Mouse (Mus musculus) midbrain, embryonic 16.5 days (tissue): ENCODE results near the gene Cdx2. TPM values are rescaled to one million over a fixed set of nuclear protein-coding genes. Genes with fewer than 3 reads are reported as not detected.

Experiments used
- ATAC-seq: fragments of 200-750 bp; cut with Nextera tagmentation; 2 replicates; pipeline ENCODE4 v1.8.0; 2017; ENCODE audit warnings: moderate TSS enrichment
- H3K27ac ChIP-seq: fragments of 300-500 bp; sonication (generic); 2 replicates; pipeline ENCODE4 v1.5.1; 2014; ENCODE audit warnings: mild to moderate bottlenecking, low read length, mixed read lengths
- H3K27me3 ChIP-seq: fragments of 300-500 bp; sonication (generic); 2 replicates; pipeline ENCODE4 v1.6.1; 2014; ENCODE audit warnings: low read depth, low read length, mixed read lengths; ENCODE audit not compliant: control insufficient read depth, insufficient read depth
- H3K36me3 ChIP-seq: fragments of 300-500 bp; sonication (generic); 2 replicates; pipeline ENCODE4 v1.6.1; 2014; ENCODE audit warnings: mild to moderate bottlenecking, low read length, moderate library complexity, mixed read lengths; ENCODE audit not compliant: control insufficient read depth, insufficient read depth
- H3K4me1 ChIP-seq: fragments of 300-500 bp; sonication (generic); 2 replicates; pipeline ENCODE4 v1.6.1; 2014; ENCODE audit warnings: mild to moderate bottlenecking, low read length, mixed read lengths; ENCODE audit not compliant: control insufficient read depth, insufficient read depth
- H3K4me2 ChIP-seq: fragments of 300-500 bp; sonication (generic); 2 replicates; pipeline ENCODE4 v1.6.1; 2014; ENCODE audit warnings: mild to moderate bottlenecking, low read length, mixed read lengths
- H3K4me3 ChIP-seq: fragments of 300-500 bp; sonication (generic); 2 replicates; pipeline ENCODE4 v1.5.1; 2014; ENCODE audit warnings: low read depth, mild to moderate bottlenecking, low read length, moderate library complexity, mixed read lengths
- H3K9ac ChIP-seq: fragments of 300-500 bp; sonication (generic); 2 replicates; pipeline ENCODE4 v1.6.1; 2014; ENCODE audit warnings: low read depth, low read length, mixed read lengths
- H3K9me3 ChIP-seq: fragments of 300-500 bp; sonication (generic); replicated peaks from 2 replicates; pipeline ENCODE4 v1.6.1; 2014; ENCODE audit warnings: mild to moderate bottlenecking, low read length, mixed read lengths; ENCODE audit not compliant: control insufficient read depth, poor library complexity, severe bottlenecking
- WGBS: fragments of 180-500 bp; shearing (Covaris S2); extraction: QIAGEN DNeasy Blood & Tissue Kit; methylation state at CpG from one replicate; pipeline ENCODE4 v1.1.7; 2014; 5-methylcytosine and 5-hydroxymethylcytosine counted together
- polyA plus RNA-seq: library from polyadenylated mRNA; unstranded; fragments of >200 nt; fragmentation: Nextera tagmentation; extraction: Ambion mirVana; gene quantifications from 2 replicates; pipeline ENCODE4 v1.2.1, GENCODE M21; 2015

The Cdx2 gene
- polyA plus RNA-seq, 1 experiment from 2014 or later: not detected

- Histone ChIP-seq H3K4me1 (no peaks in the 10 kb centered on the region), H3K27me3 (peaks cover 85% of the 10 kb centered on the region), H3K4me3 (no peak within 1 kb of the TSS), H3K9ac (no peak within 1 kb of the TSS), H3K36me3 (no peaks in the 10 kb centered on the region), H3K27ac (no peak within 1 kb of the TSS), H3K9me3 (no peaks in the 10 kb centered on the region), H3K4me2 (no peak within 1 kb of the TSS)
- WGBS: under 1% methylated on average over 44 of the region's 44 CpGs
- no peak for ATAC-seq
Observed at GRCm38 (mm10) chr5:147269926-147270672, 37.0 kb downstream of the Cdx2 start, which contains the start of gene Pdx1. Gene Pdx1 (plus strand): TSS chr5:147269959.

- Histone ChIP-seq H3K9me3 (no peaks in the 10 kb centered on the region), H3K4me1 (no peaks in the 10 kb centered on the region), H3K9ac (no peak overlapping the region), H3K4me3 (no peak overlapping the region), H3K36me3 (no peaks in the 10 kb centered on the region), H3K4me2 (no peak overlapping the region), H3K27me3 (peaks cover 84% of the 10 kb centered on the region), H3K27ac (no peak overlapping the region)
- ATAC-seq: no peak
- WGBS: 3% methylated on average over 6 of the region's 6 CpGs
Observed at GRCm38 (mm10) chr5:147269371-147269770, 37.7 kb downstream of the Cdx2 start.

- 1% methylated on average over 8 of the region's 8 CpGs for WGBS
- ATAC-seq: no peak
- H3K4me3 ChIP-seq: no peak overlapping the region
- H3K9ac ChIP-seq: no peak overlapping the region
- H3K4me1 ChIP-seq: no peaks in the 10 kb centered on the region
- H3K36me3 ChIP-seq: no peaks in the 10 kb centered on the region
- peaks cover 80% of the 10 kb centered on the region for H3K27me3 ChIP-seq
- H3K9me3 ChIP-seq: no peaks in the 10 kb centered on the region
- no peak overlapping the region for H3K4me2 ChIP-seq
- no peak overlapping the region for H3K27ac ChIP-seq
Observed at GRCm38 (mm10) chr5:147268728-147269127, 38.3 kb downstream of the Cdx2 start.

GRCm38 (mm10) chr5:147267434-147267833 is 39.6 kb downstream of the Cdx2 start:
- Histone ChIP-seq H3K27ac (no peak overlapping the region), H3K9ac (no peak overlapping the region), H3K27me3 (peaks cover 75% of the 10 kb centered on the region), H3K36me3 (no peaks in the 10 kb centered on the region), H3K4me1 (no peaks in the 10 kb centered on the region), H3K4me3 (no peak overlapping the region), H3K9me3 (no peaks in the 10 kb centered on the region), H3K4me2 (no peak overlapping the region)
- 17% methylated on average over 6 of the region's 6 CpGs for WGBS
- no peak for ATAC-seq

- H3K27ac ChIP-seq: no peak overlapping the region
- H3K9ac ChIP-seq: no peak overlapping the region
- no peak overlapping the region for H3K4me3 ChIP-seq
- ATAC-seq: no peak
- no peaks in the 10 kb centered on the region for H3K4me1 ChIP-seq
- H3K4me2 ChIP-seq: no peak overlapping the region
- H3K27me3 ChIP-seq: peaks cover 46% of the 10 kb centered on the region
- WGBS: 54% methylated on average over 4 of the region's 4 CpGs
- H3K9me3 ChIP-seq: no peaks in the 10 kb centered on the region
- no peaks in the 10 kb centered on the region for H3K36me3 ChIP-seq
Observed at GRCm38 (mm10) chr5:147263945-147264344, 43.1 kb downstream of the Cdx2 start.

DNA sequence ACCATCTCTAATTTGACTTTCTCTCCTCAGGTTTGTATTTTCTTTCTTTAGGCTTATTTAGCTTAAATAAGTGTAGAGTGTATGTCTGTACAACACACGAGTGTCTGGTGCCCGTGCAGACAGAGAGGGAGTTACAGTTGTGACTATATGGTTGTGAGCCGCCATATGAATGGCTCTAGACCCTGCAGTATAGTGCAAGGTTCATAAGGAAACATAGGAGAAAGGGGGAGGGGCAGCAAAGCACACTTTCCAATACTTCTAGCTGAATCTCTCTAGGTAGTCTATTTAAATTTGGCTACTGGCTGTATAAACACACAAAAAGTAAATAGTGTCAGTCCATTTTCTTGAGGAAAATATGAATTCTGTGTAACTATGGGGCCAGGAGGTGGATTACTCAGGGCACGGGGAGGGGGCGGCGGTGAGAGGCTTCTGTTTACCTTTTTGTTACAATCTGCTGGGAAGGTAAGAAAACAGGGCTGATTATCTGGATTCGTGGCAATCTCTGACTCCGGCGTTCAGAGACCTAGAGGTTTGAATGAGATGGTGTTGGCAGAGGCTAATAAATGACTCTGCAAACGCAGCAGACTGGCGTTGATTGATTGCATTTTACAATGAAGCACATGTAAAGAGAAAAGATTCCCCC is 45.0 kb downstream of the Cdx2 start:
- no peak for ATAC-seq
- Histone ChIP-seq H3K27ac (no peak overlapping the region), H3K4me1 (no peaks in the 10 kb centered on the region), H3K9ac (no peak overlapping the region), H3K9me3 (no peaks in the 10 kb centered on the region), H3K36me3 (no peaks in the 10 kb centered on the region), H3K27me3 (peaks cover 28% of the 10 kb centered on the region), H3K4me3 (no peak overlapping the region), H3K4me2 (no peak overlapping the region)
- WGBS: 75% methylated on average over 11 of the region's 11 CpGs

DNA sequence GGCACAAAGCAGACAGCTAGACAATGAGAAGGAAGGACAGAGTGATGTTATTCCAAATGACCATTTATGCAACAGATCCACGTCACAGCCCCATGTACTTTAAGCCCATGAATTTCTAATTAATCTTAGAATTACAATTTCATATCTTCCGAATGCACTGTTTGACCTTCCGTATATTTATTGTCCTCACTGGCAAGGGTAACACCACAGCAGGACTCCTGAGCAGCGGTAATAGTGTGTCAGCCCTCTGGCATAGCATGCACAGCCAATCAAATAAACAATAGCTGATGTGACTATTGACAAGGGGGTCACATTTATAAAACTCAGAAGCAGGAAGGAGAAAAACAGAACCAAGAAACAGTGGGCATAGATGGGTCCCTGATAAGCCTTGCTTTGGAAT is 46.3 kb downstream of the Cdx2 start:
- Histone ChIP-seq H3K27ac (no peak overlapping the region), H3K9ac (no peak overlapping the region), H3K27me3 (peaks cover 20% of the 10 kb centered on the region), H3K4me1 (no peaks in the 10 kb centered on the region), H3K4me2 (no peak overlapping the region), H3K4me3 (no peak overlapping the region), H3K9me3 (no peaks in the 10 kb centered on the region), H3K36me3 (no peaks in the 10 kb centered on the region)
- 72% methylated on average over 4 of the region's 4 CpGs for WGBS
- no peak for ATAC-seq

- Histone ChIP-seq H3K4me1 (no peaks in the 10 kb centered on the region), H3K9ac (no peak overlapping the region), H3K9me3 (no peaks in the 10 kb centered on the region), H3K27me3 (peaks cover 14% of the 10 kb centered on the region), H3K4me3 (no peak overlapping the region), H3K36me3 (no peaks in the 10 kb centered on the region), H3K27ac (no peak overlapping the region), H3K4me2 (no peak overlapping the region)
- 91% methylated on average over 1 of the region's 1 CpGs for WGBS
- no peak for ATAC-seq
Observed at GRCm38 (mm10) chr5:147260189-147260588, 46.9 kb downstream of the Cdx2 start.
